Mouse (Mus musculus) heart, embryonic 16.5 days (tissue): ENCODE results near the gene Rnf41. TPM values are rescaled to one million over a fixed set of nuclear protein-coding genes. Genes with fewer than 3 reads are reported as not detected.

Experiments used
- ATAC-seq: fragments of 200-750 bp; cut with Nextera tagmentation; replicated peaks from 2 replicates; pipeline ENCODE4 v1.8.0; 2017; ENCODE audit warnings: moderate number of reproducible peaks; ENCODE audit not compliant: insufficient read depth, low FRiP score; ENCODE audit errors: extremely low read depth
- H3K27ac ChIP-seq: fragments of 300-500 bp; sonication (generic); 2 replicates; pipeline ENCODE4 v1.5.1; 2014; ENCODE audit warnings: mild to moderate bottlenecking, low read length, control low read depth, moderate library complexity
- H3K27me3 ChIP-seq: fragments of 300-500 bp; sonication (generic); 2 replicates; pipeline ENCODE4 v1.6.1; 2014; ENCODE audit warnings: low read length, mixed read lengths; ENCODE audit not compliant: control insufficient read depth, insufficient read depth
- H3K36me3 ChIP-seq: fragments of 300-500 bp; sonication (generic); 2 replicates; pipeline ENCODE4 v1.6.1; 2014; ENCODE audit not compliant: control insufficient read depth, insufficient read depth
- H3K4me1 ChIP-seq: fragments of 300-500 bp; sonication (generic); 2 replicates; pipeline ENCODE4 v1.6.1; 2014; ENCODE audit warnings: low read length, mixed read lengths; ENCODE audit not compliant: control insufficient read depth, insufficient read depth
- H3K4me2 ChIP-seq: fragments of 300-500 bp; sonication (generic); 2 replicates; pipeline ENCODE4 v1.6.1; 2014; ENCODE audit warnings: low read depth, mild to moderate bottlenecking, control low read depth, low read length
- H3K4me3 ChIP-seq: fragments of 300-500 bp; sonication (generic); 2 replicates; pipeline ENCODE4 v1.5.1; 2014; ENCODE audit warnings: mild to moderate bottlenecking, control low read depth, low read length
- H3K9ac ChIP-seq: fragments of 300-500 bp; sonication (generic); 2 replicates; pipeline ENCODE4 v1.6.1; 2014; ENCODE audit warnings: low read length, control low read depth
- H3K9me3 ChIP-seq: fragments of 300-500 bp; sonication (generic); replicated peaks from 2 replicates; pipeline ENCODE4 v1.6.1; 2016; ENCODE audit warnings: low read length; ENCODE audit not compliant: control insufficient read depth
- WGBS: fragments of 180-500 bp; shearing (Covaris S2); extraction: QIAGEN DNeasy Blood & Tissue Kit; methylation state at CpG from one replicate; pipeline ENCODE4 v1.1.7; 2014; 5-methylcytosine and 5-hydroxymethylcytosine counted together
- polyA plus RNA-seq: library from polyadenylated mRNA; unstranded; fragments of >200 nt; fragmentation: Nextera tagmentation; extraction: Ambion mirVana; gene quantifications from 2 replicates; pipeline ENCODE4 v1.2.1, GENCODE M21; 2015

Rnf41 gene
- polyA plus RNA-seq: 29.9 and 31.7 TPM in 2 replicates

GRCm38 (mm10) chr10:128411211-128412054 lies at the start of gene Rnf41, which contains the start of gene Nabp2:
Rnf41 (plus strand) TSS chr10:128411657.
Nabp2 (minus strand) TSS chr10:128411492.
- Histone ChIP-seq H3K4me1 (peaks cover 32% of the 10 kb centered on the region), H3K9me3 (no peaks in the 10 kb centered on the region), H3K27me3 (no peaks in the 10 kb centered on the region), H3K9ac (peak within 1 kb of the TSS; percentile 90), H3K27ac (peak within 1 kb of the TSS; percentile 98), H3K36me3 (peaks cover 8% of the 10 kb centered on the region; the same call in 1 of the 2 replicates), H3K4me2 (peak within 1 kb of the TSS; percentile 98), H3K4me3 (peak within 1 kb of the TSS; percentile 100)
- peak; percentile 88 for ATAC-seq
- under 1% methylated on average over 49 of the region's 50 CpGs for WGBS

DNA sequence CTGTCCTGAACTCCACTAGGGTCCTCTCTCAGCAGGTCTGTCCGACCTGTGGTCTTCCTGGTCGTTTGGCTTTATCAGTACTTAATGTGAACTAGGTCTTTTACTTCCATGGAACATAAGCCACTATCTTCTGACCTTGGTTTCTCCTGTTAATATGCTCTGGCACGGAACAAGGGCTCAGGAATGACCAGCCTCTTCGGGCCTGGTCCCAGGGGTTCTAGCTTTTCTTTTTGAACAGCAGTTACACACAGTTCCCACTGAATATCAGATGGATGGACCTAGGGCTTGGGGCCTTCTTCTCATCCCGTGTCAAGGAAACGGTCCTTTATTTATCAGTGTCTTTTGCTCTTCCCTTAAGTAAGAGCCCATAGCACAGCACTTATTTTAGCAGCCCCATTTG lies 49.6 kb upstream of the Rnf41 start:
- Histone ChIP-seq H3K9me3 (no peaks in the 10 kb centered on the region), H3K4me1 (no peaks in the 10 kb centered on the region), H3K9ac (no peak overlapping the region), H3K4me2 (no peak overlapping the region), H3K27me3 (no peaks in the 10 kb centered on the region), H3K36me3 (peaks cover 50% of the 10 kb centered on the region), H3K4me3 (no peak overlapping the region), H3K27ac (0 out of 2 replicates have a peak overlapping the region, but pooled peaks have one; percentile 7)
- 69% methylated on average over 6 of the region's 6 CpGs for WGBS
- no peak for ATAC-seq

GRCm38 (mm10) chr10:128362568-128362967 lies 48.9 kb upstream of the Rnf41 start:
- WGBS: 53% methylated on average over 3 of the region's 3 CpGs
- no peaks in the 10 kb centered on the region for H3K9me3 ChIP-seq
- H3K4me1 ChIP-seq: peaks cover 3% of the 10 kb centered on the region
- ATAC-seq: no peak
- no peaks in the 10 kb centered on the region for H3K27me3 ChIP-seq
- no peak overlapping the region for H3K27ac ChIP-seq
- no peak overlapping the region for H3K4me3 ChIP-seq
- H3K36me3 ChIP-seq: peaks cover 50% of the 10 kb centered on the region
- no peak overlapping the region for H3K9ac ChIP-seq
- H3K4me2 ChIP-seq: no peak overlapping the region

DNA sequence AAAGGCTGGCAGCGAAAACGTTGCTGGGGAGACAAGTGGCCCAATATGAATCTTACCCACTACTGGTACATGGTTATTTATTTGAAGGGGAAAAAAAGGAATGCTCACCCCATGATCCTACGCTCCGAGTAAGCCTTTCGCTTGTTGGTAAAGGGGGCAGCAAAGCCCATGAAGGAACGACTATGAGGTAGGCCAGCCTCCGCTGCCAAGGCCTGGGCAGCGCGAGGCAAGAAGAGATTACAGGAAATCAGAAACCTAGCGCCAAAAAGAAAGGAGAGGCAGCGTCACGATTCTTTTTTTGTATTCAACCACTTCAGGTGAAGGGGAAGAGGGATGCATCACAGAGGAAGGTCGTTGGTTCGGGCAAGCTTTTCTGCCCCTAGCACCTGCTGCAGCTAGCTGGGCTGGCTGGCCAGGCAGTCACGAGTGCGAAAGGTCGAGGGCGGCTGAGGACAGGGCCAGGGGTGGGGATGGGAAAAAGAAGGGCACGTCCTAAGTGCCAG lies 43.5 kb upstream of the Rnf41 start:
- Histone ChIP-seq H3K4me3 (peak overlapping the region; percentile 85), H3K9me3 (no peaks in the 10 kb centered on the region), H3K36me3 (peaks cover 14% of the 10 kb centered on the region; the same call in 1 of the 2 replicates), H3K4me1 (peaks cover 16% of the 10 kb centered on the region), H3K9ac (peak overlapping the region; percentile 85), H3K27ac (peak overlapping the region; percentile 95), H3K27me3 (no peaks in the 10 kb centered on the region), H3K4me2 (peak overlapping the region; percentile 97)
- ATAC-seq: no peak
- 14% methylated on average over 19 of the region's 19 CpGs for WGBS

GRCm38 (mm10) chr10:128368402-128369217 lies 42.8 kb upstream of the Rnf41 start, which contains the start of gene Coq10a:
Coq10a (minus strand) TSS chr10:128368997.
- Histone ChIP-seq H3K9me3 (no peaks in the 10 kb centered on the region), H3K36me3 (peaks cover 8% of the 10 kb centered on the region; the same call in 1 of the 2 replicates), H3K4me1 (peaks cover 18% of the 10 kb centered on the region), H3K4me2 (peak within 1 kb of the TSS; percentile 97), H3K9ac (peak within 1 kb of the TSS; percentile 85), H3K27ac (peak within 1 kb of the TSS; percentile 95), H3K4me3 (peak within 1 kb of the TSS; percentile 85), H3K27me3 (no peaks in the 10 kb centered on the region)
- under 1% methylated on average over 78 of the region's 87 CpGs for WGBS
- peak; percentile 91 for ATAC-seq

GRCm38 (mm10) chr10:128369218-128369543 lies 42.3 kb upstream of the Rnf41 start:
- peaks cover 18% of the 10 kb centered on the region for H3K4me1 ChIP-seq
- 6% methylated on average over 9 of the region's 9 CpGs for WGBS
- H3K4me2 ChIP-seq: peak overlapping the region; percentile 97
- peaks cover under 1% of the 10 kb centered on the region for H3K9me3 ChIP-seq
- H3K27ac ChIP-seq: peak overlapping the region; percentile 95
- ATAC-seq: no peak
- H3K9ac ChIP-seq: peak overlapping the region; percentile 85
- H3K27me3 ChIP-seq: no peaks in the 10 kb centered on the region
- peaks cover 5% of the 10 kb centered on the region; the same call in 1 of the 2 replicates for H3K36me3 ChIP-seq
- peak overlapping the region; percentile 85 for H3K4me3 ChIP-seq

DNA sequence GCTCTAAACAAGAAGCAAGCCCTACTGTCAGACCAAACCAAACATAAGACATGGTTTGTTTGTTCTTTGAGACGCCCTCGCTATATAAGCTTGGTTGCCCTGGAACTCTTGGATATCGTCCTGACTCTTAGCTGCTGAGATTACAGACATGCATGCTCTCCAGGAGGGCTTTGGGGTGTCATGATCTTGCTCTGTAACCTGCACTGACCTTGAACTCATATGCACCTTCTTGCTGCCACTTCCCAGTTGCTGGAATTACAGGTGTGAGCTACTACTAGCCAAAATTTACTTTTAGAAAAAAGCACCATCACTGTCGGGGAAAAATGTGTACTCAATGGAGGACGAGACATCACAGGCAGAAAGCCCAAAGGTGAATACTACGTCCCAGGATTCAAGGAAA lies 41.9 kb upstream of the Rnf41 start:
- 78% methylated on average over 6 of the region's 6 CpGs for WGBS

GRCm38 (mm10) chr10:128370021-128370420 lies 41.4 kb upstream of the Rnf41 start:
- 67% methylated on average over 5 of the region's 6 CpGs for WGBS

More for the DNA sequence above, 41.9 kb upstream of the Rnf41 start:
- Histone ChIP-seq H3K4me3 (peak overlapping the region; percentile 85), H3K36me3 (peaks cover 4% of the 10 kb centered on the region; the same call in 1 of the 2 replicates), H3K4me1 (peaks cover 18% of the 10 kb centered on the region), H3K4me2 (peak overlapping the region; percentile 97), H3K9me3 (peaks cover 4% of the 10 kb centered on the region), H3K27ac (peak overlapping the region; percentile 95), H3K9ac (peak overlapping the region; percentile 85), H3K27me3 (no peaks in the 10 kb centered on the region)
- no peak for ATAC-seq

More at GRCm38 (mm10) chr10:128370021-128370420, 41.4 kb upstream of the Rnf41 start:
- Histone ChIP-seq H3K9me3 (peaks cover 4% of the 10 kb centered on the region), H3K27ac (no peak overlapping the region), H3K9ac (no peak overlapping the region), H3K4me1 (peaks cover 18% of the 10 kb centered on the region), H3K27me3 (no peaks in the 10 kb centered on the region), H3K4me3 (no peak overlapping the region), H3K4me2 (no peak overlapping the region), H3K36me3 (peaks cover 1% of the 10 kb centered on the region; the same call in 1 of the 2 replicates)
- ATAC-seq: no peak
